Mouse (Mus musculus) frontal cortex, adult 2 months (tissue): Measurements from ENCODE around the gene Dtnbp1. TPM values are rescaled to one million over a fixed set of nuclear protein-coding genes. Genes with fewer than 3 reads are reported as not detected.

Experiments used
- DNase-seq, 2 experiments: peaks; one replicate each; pipeline ENCODE4 v3.0.0; 2022; ENCODE audit warnings: low spot score in 1 of 2; ENCODE audit errors: extremely low spot score in 1 of 2
- polyA plus RNA-seq: library from polyadenylated mRNA; depleted of rRNA; stranded (reverse); fragments of >200 nt; gene quantifications from 2 replicates; pipeline ENCODE4 v1.2.3, GENCODE M21; 2012; rRNA removed

Gene Dtnbp1
- polyA plus RNA-seq, 1 experiment, result 123 TPM

- no peak for DNase-seq
Measured at GRCm38 (mm10) chr13:44912851-44913250, 89.1 kb downstream of the Dtnbp1 start.

GRCm38 (mm10) chr13:44908790-44909189, 93.2 kb downstream of the Dtnbp1 start:
- DNase-seq, result no peak

- peak; percentile 91 to 94 for DNase-seq
Measured at GRCm38 (mm10) chr13:44907702-44908101, 94.2 kb downstream of the Dtnbp1 start.

GRCm38 (mm10) chr13:44906141-44906540, 95.8 kb downstream of the Dtnbp1 start:
- no peak for DNase-seq

GRCm38 (mm10) chr13:44904271-44904670, 97.7 kb downstream of the Dtnbp1 start:
- no peak for DNase-seq

GRCm38 (mm10) chr13:44903416-44903815, 98.5 kb downstream of the Dtnbp1 start:
- DNase-seq, result no peak

- no peak for DNase-seq
Measured at GRCm38 (mm10) chr13:44902299-44902698, 99.6 kb downstream of the Dtnbp1 start.

- DNase-seq, result no peak
Measured at GRCm38 (mm10) chr13:44896211-44896610, 105.7 kb downstream of the Dtnbp1 start.

- no peak for DNase-seq
Measured at GRCm38 (mm10) chr13:44891813-44892730, 109.9 kb downstream of the Dtnbp1 start.

GRCm38 (mm10) chr13:44890612-44891011, 111.3 kb downstream of the Dtnbp1 start:
- DNase-seq, result no peak

GRCm38 (mm10) chr13:44886221-44886620, 115.7 kb downstream of the Dtnbp1 start:
- DNase-seq, result no peak

- DNase-seq, result no peak
Measured at GRCm38 (mm10) chr13:44881001-44881400, 120.9 kb downstream of the Dtnbp1 start.

GRCm38 (mm10) chr13:44876799-44877198, 125.1 kb downstream of the Dtnbp1 start:
- DNase-seq, result no peak

Other genes with a start within 250 kb of the Dtnbp1 start
- 0.04 TPM in 2 replicates for gene Gm9817, start 76.5 kb upstream of the Dtnbp1 start, polyA plus RNA-seq